Mouse (Mus musculus) kidney, postnatal 4 days (tissue): ENCODE measurements around the gene Pik3ap1.

ENCODE experiments used
- DNase-seq, 2 experiments: peaks; one replicate each; pipeline ENCODE4 v3.0.0; 2021; ENCODE audit warnings: mixed read lengths in 2 of 2

Pik3ap1 gene

GRCm38 (mm10) chr19:41369557-41370460 lies 15.1 kb downstream of the Pik3ap1 start:
- no peak for DNase-seq

- DNase-seq = no peak
These were observed 17.9 kb downstream of the Pik3ap1 start for GRCm38 (mm10) chr19:41366854-41367517.

GRCm38 (mm10) chr19:41366192-41366853 lies 18.6 kb downstream of the Pik3ap1 start:
- no peak for DNase-seq

GRCm38 (mm10) chr19:41365570-41365969 lies 19.3 kb downstream of the Pik3ap1 start:
- no peak for DNase-seq

- no peak for DNase-seq
These were observed 20.4 kb downstream of the Pik3ap1 start for GRCm38 (mm10) chr19:41364509-41364908.

GRCm38 (mm10) chr19:41362963-41363362 lies 21.9 kb downstream of the Pik3ap1 start:
- DNase-seq = no peak

GRCm38 (mm10) chr19:41360459-41360858 lies 24.4 kb downstream of the Pik3ap1 start:
- DNase-seq = no peak

- DNase-seq = no peak
These were observed 30.5 kb downstream of the Pik3ap1 start for GRCm38 (mm10) chr19:41354287-41354951.

- no peak for DNase-seq
These were observed 35.3 kb downstream of the Pik3ap1 start for GRCm38 (mm10) chr19:41349624-41350023.

- no peak for DNase-seq
These were observed 36.7 kb downstream of the Pik3ap1 start for GRCm38 (mm10) chr19:41348161-41348560.

- DNase-seq = no peak
These were observed 37.6 kb downstream of the Pik3ap1 start for GRCm38 (mm10) chr19:41347326-41347725.

- DNase-seq = no peak
These were observed 38.6 kb downstream of the Pik3ap1 start for GRCm38 (mm10) chr19:41346099-41346850.

- peak; percentile 23 to 53 for DNase-seq
These were observed 39.7 kb downstream of the Pik3ap1 start for GRCm38 (mm10) chr19:41345028-41345741.

GRCm38 (mm10) chr19:41344666-41345027 lies 40.3 kb downstream of the Pik3ap1 start:
- no peak for DNase-seq

- DNase-seq = no peak
These were observed 42.3 kb downstream of the Pik3ap1 start for GRCm38 (mm10) chr19:41342592-41343090.

GRCm38 (mm10) chr19:41341677-41342076 lies 43.2 kb downstream of the Pik3ap1 start:
- DNase-seq = no peak

GRCm38 (mm10) chr19:41339020-41339836 lies 45.7 kb downstream of the Pik3ap1 start:
- peak in 1 of 2 experiments; percentile 34 for DNase-seq

- no peak for DNase-seq
These were observed 46.5 kb downstream of the Pik3ap1 start for GRCm38 (mm10) chr19:41338379-41338778.

- no peak for DNase-seq
These were observed 49.2 kb downstream of the Pik3ap1 start for GRCm38 (mm10) chr19:41335721-41336120.

- no peak for DNase-seq
These were observed 51.9 kb downstream of the Pik3ap1 start for GRCm38 (mm10) chr19:41332986-41333385.
